In the genomic region with DNA sequence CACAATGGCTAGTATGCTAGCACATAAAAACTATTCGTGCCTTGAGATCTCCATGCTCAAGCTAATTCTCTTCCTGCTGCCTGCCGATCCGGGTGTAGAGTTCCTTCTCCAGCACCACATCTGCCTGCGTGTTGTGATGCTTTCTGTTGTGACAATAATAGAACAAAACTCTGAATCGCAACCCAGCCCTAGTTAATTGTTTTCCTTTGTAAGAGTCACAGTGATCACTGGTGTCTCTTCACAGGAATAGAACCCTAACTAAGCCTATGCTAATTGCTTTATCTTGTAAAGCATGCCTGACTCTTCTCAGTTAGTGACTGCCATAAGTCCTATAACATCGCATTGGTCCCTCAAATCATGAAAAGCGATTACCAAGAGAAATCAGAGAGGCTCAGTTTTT, we compare ENCODE assay signal across 27 mouse cellular contexts. TPM values are rescaled to one million over a fixed set of nuclear protein-coding genes. Genes with fewer than 3 reads are reported as not detected.
DNase-seq lines count a peak whose midpoint lies in the region; TF ChIP-seq lines count a peak whose summit lies in the region.
"Had no signal": no experiment of that assay in that cellular context is flagged by ENCODE, and none has a peak within 500 bp of the region (broad histone marks: within the 10 kb centered on the region; RNA-seq: fewer than 3 reads in every experiment).

No protein-coding gene starts in this region.

- TF ChIP-seq RAD21 in CH12.LX (IDR thresholded peaks at IDR 0.05; ENCODE audit: low read depth, low read length): no peak

- H3K4me1 ChIP-seq in CH12.LX (ENCODE audit: control insufficient read depth in 1 of 2, insufficient read depth in 2 of 2): peaks cover 3 to 11% of the 10 kb centered on the region in 2 experiments; a peak in 3 of 4 replicates
- H3K4me1 ChIP-seq: embryonic facial prominence, embryonic 13.5 days; embryonic facial prominence, embryonic 15.5 days; forebrain, embryonic 12.5 days had no signal

- 0 out of 2 replicates have a peak overlapping the region, but pooled peaks have one; percentile 16 for H3K4me2 ChIP-seq in CH12.LX (ENCODE audit: insufficient read depth, low read depth, poor library complexity, severe bottlenecking)
- H3K4me2 ChIP-seq: embryonic facial prominence, embryonic 13.5 days; embryonic facial prominence, embryonic 15.5 days had no signal

- peaks cover 58% of the 10 kb centered on the region for H3K27me3 ChIP-seq in CH12.LX (replicated peaks)
- H3K27me3 ChIP-seq: embryonic facial prominence, embryonic 13.5 days; embryonic facial prominence, embryonic 15.5 days; forebrain, embryonic 12.5 days had no signal

- no peaks in the 10 kb centered on the region for H3K36me3 ChIP-seq in CH12.LX (replicated peaks in 1 of 2; ENCODE audit: control insufficient read depth in 1 of 2, insufficient read depth in 1 of 2, low read length in 1 of 2)
- H3K36me3 ChIP-seq: embryonic facial prominence, embryonic 13.5 days; embryonic facial prominence, embryonic 15.5 days; forebrain, embryonic 10.5 days; forebrain, embryonic 12.5 days; G1E had no signal

- H3K79me2 ChIP-seq in CH12.LX (replicated peaks; ENCODE audit: control insufficient read depth, extremely low read depth, insufficient read depth, poor library complexity, severe bottlenecking): no peaks in the 10 kb centered on the region

- no peak for TF ChIP-seq CTCF in CH12.LX (conservative IDR thresholded peaks at IDR 0.05 in 1 of 2, IDR thresholded peaks at IDR 0.05 in 1 of 2; ENCODE audit: low read depth in 2 of 2, low read length in 2 of 2)

- no peak for TF ChIP-seq POLR2A in CH12.LX (IDR thresholded peaks at IDR 0.05; ENCODE audit: low read depth, low read length)

- H3K27ac ChIP-seq in CH12.LX (ENCODE audit: insufficient read depth, low read depth): no peak overlapping the region
- H3K27ac ChIP-seq: embryonic facial prominence, embryonic 13.5 days; embryonic facial prominence, embryonic 15.5 days; forebrain, embryonic 10.5 days; forebrain, embryonic 12.5 days had no signal

- DNase-seq in CH12.LX (ENCODE audit: extremely low read depth): no peak
- DNase-seq in R1 (ENCODE audit: low read depth, low spot score): peak; percentile 61
- peak; percentile 10 for DNase-seq in brain, adult 2 months (ENCODE audit: low read depth, low spot score)
- no peak for DNase-seq in embryo, embryonic 11 days
- DNase-seq in T-cell, adult 2 months (ENCODE audit: low spot score): no peak
- DNase-seq: adrenal gland, adult 2 months; adrenal gland, postnatal 25 days; B cell, adult 2 months; cerebellum, adult 11-12 months; cerebellum, adult 2 months; cerebellum, adult 9-10 months; cerebellum, postnatal 25 days had no signal

- no peak overlapping the region for H3K9ac ChIP-seq in CH12.LX (ENCODE audit: insufficient read depth, low read depth)
- H3K9ac ChIP-seq: embryonic facial prominence, embryonic 13.5 days; embryonic facial prominence, embryonic 15.5 days; forebrain, embryonic 12.5 days had no signal

- in situ Hi-C loops in CH12.LX (cut with MboI; ENCODE audit: low pct_ligation_motif_present, low pct_unique_long_range_greater_than_20kb, low sequenced_read_pairs): no loop called here

- 0 out of 2 replicates have a peak, but pooled peaks have one; percentile 3 for TF ChIP-seq EP300 in CH12.LX (IDR thresholded peaks at IDR 0.05; ENCODE audit: low read length)

- dilution Hi-C loops in CH12.LX (cut with MboI; ENCODE audit: extremely low pct_ligation_motif_present, extremely low pct_unique_long_range_greater_than_20kb, low sequenced_read_pairs): no loop called here

- H3K9me3 ChIP-seq in CH12.LX (replicated peaks; ENCODE audit: low read length): no peaks in the 10 kb centered on the region
- H3K9me3 ChIP-seq: embryonic facial prominence, embryonic 13.5 days; embryonic facial prominence, embryonic 15.5 days; forebrain, embryonic 10.5 days; forebrain, embryonic 12.5 days had no signal

- H3K4me3 ChIP-seq in CH12.LX (replicated peaks in 1 of 3; ENCODE audit: low read depth in 2 of 3, low read length in 2 of 3, poor library complexity in 1 of 3): peak overlapping the region; percentile 27 to 61 (median 39)
- H3K4me3 ChIP-seq: embryonic facial prominence, embryonic 13.5 days; embryonic facial prominence, embryonic 15.5 days; erythroblast, embryonic 14.5 days; forebrain, embryonic 12.5 days had no signal

TF ChIP-seq in CH12.LX, 34 proteins besides CTCF, POLR2A, EP300 and RAD21:
- TF ChIP-seq MAZ (IDR thresholded peaks at IDR 0.05; ENCODE audit: low read depth, low read length): no peak
- no peak for TF ChIP-seq MAX (IDR thresholded peaks at IDR 0.05; ENCODE audit: low read length)
- no peak for TF ChIP-seq TCF12 (IDR thresholded peaks at IDR 0.05; ENCODE audit: low read depth, low read length)
- TF ChIP-seq MEF2A (IDR thresholded peaks at IDR 0.05; ENCODE audit: borderline replicate concordance, low read depth, low read length): no peak
- TF ChIP-seq RCOR1 (conservative IDR thresholded peaks at IDR 0.05; ENCODE audit: low read depth, low read length): no peak
- TF ChIP-seq NELFE (IDR thresholded peaks at IDR 0.05; ENCODE audit: low read depth, low read length): no peak
- no peak for TF ChIP-seq CHD1 (IDR thresholded peaks at IDR 0.05; ENCODE audit: low read depth, low read length)
- TF ChIP-seq IRF4 (IDR thresholded peaks at IDR 0.05; ENCODE audit: low read depth, low read length): no peak

RNA-seq across cellular contexts. Expression of a gene that starts 5.2 kb away (rescaled TPM):
- total RNA-seq in CH12.LX (2012; rRNA removed): not detected in 2 replicates
- total RNA-seq in CH12.LX (2014; rRNA removed): not detected in 2 replicates
- polyA plus RNA-seq in CH12.LX (2012; ENCODE audit: insufficient read length, low read depth): not detected in 2 replicates
- total RNA-seq: adrenal gland, adult 2 months; adrenal gland, postnatal 10 days; adrenal gland, postnatal 25 days; adrenal gland, postnatal 4 days; G1E had no signal
- polyA plus RNA-seq: adrenal gland, adult 2 months; CD4-positive, CD25-positive, alpha-beta regulatory T cell, adult 4 months; embryonic facial prominence, embryonic 11.5 days; embryonic facial prominence, embryonic 13.5 days; embryonic facial prominence, embryonic 15.5 days; erythroblast, embryonic 14.5 days; forebrain, embryonic 10.5 days; forebrain, embryonic 12.5 days; forebrain, embryonic 14.5 days; forebrain, embryonic 16.5 days; G1E; Patski had no signal

RNA-seq across cellular contexts. Expression of a gene that starts 5.3 kb away (rescaled TPM):
- total RNA-seq in CH12.LX (2012; rRNA removed) (not detected in 2 replicates), CH12.LX (2014; rRNA removed) (not detected in 2 replicates)
- polyA plus RNA-seq in CH12.LX (2012; ENCODE audit: insufficient read length, low read depth): not detected in 2 replicates
- total RNA-seq: adrenal gland, adult 2 months; adrenal gland, postnatal 10 days; adrenal gland, postnatal 25 days; adrenal gland, postnatal 4 days had no signal
- polyA plus RNA-seq: adrenal gland, adult 2 months; CD4-positive, CD25-positive, alpha-beta regulatory T cell, adult 4 months; cerebellum, adult 2 months; cortical plate, adult 2 months; embryonic facial prominence, embryonic 11.5 days; embryonic facial prominence, embryonic 13.5 days; embryonic facial prominence, embryonic 15.5 days; erythroblast, embryonic 14.5 days; forebrain, embryonic 10.5 days; forebrain, embryonic 12.5 days; forebrain, embryonic 14.5 days; forebrain, embryonic 16.5 days; frontal cortex, adult 2 months; G1E; Patski had no signal

RNA-seq across cellular contexts. Expression of a gene that starts 8.2 kb away (rescaled TPM):
- total RNA-seq in CH12.LX (2012; rRNA removed): 0.04 TPM in 1 of 2 replicates, not detected in the other
- total RNA-seq in CH12.LX (2014; rRNA removed): not detected in 2 replicates
- not detected in 2 replicates for polyA plus RNA-seq in CH12.LX (2012; ENCODE audit: insufficient read length, low read depth)
- total RNA-seq: adrenal gland, adult 2 months; adrenal gland, postnatal 10 days; adrenal gland, postnatal 25 days; adrenal gland, postnatal 4 days had no signal
- polyA plus RNA-seq: adrenal gland, adult 2 months; cerebellum, adult 2 months; cortical plate, adult 2 months; embryonic facial prominence, embryonic 11.5 days; embryonic facial prominence, embryonic 13.5 days; erythroblast, embryonic 14.5 days; forebrain, embryonic 10.5 days; forebrain, embryonic 12.5 days; forebrain, embryonic 14.5 days; forebrain, embryonic 16.5 days; frontal cortex, adult 2 months; G1E; Patski had no signal

RNA-seq across cellular contexts. Expression of a gene that starts 30.8 kb away (rescaled TPM):
- total RNA-seq in CH12.LX (2012; rRNA removed) (not detected in 2 replicates), CH12.LX (2014; rRNA removed) (not detected in 2 replicates)
- not detected in 2 replicates for polyA plus RNA-seq in CH12.LX (2012; ENCODE audit: insufficient read length, low read depth)
- total RNA-seq: adrenal gland, adult 2 months; adrenal gland, postnatal 10 days; adrenal gland, postnatal 25 days; adrenal gland, postnatal 4 days; G1E had no signal
- polyA plus RNA-seq: adrenal gland, adult 2 months; CD4-positive, CD25-positive, alpha-beta regulatory T cell, adult 4 months; embryonic facial prominence, embryonic 11.5 days; embryonic facial prominence, embryonic 13.5 days; embryonic facial prominence, embryonic 15.5 days; erythroblast, embryonic 14.5 days; forebrain, embryonic 10.5 days; forebrain, embryonic 12.5 days; forebrain, embryonic 14.5 days; forebrain, embryonic 16.5 days; G1E; Patski had no signal

RNA-seq across cellular contexts. Expression of a gene that starts 31.0 kb away (rescaled TPM):
- total RNA-seq in CH12.LX (2012; rRNA removed) (not detected in 2 replicates), CH12.LX (2014; rRNA removed) (not detected in 2 replicates)
- polyA plus RNA-seq in CH12.LX (2012; ENCODE audit: insufficient read length, low read depth): not detected in 2 replicates
- total RNA-seq: adrenal gland, adult 2 months; adrenal gland, postnatal 10 days; adrenal gland, postnatal 25 days; adrenal gland, postnatal 4 days; G1E had no signal
- polyA plus RNA-seq: adrenal gland, adult 2 months; CD4-positive, CD25-positive, alpha-beta regulatory T cell, adult 4 months; cerebellum, adult 2 months; cortical plate, adult 2 months; embryonic facial prominence, embryonic 11.5 days; embryonic facial prominence, embryonic 13.5 days; embryonic facial prominence, embryonic 15.5 days; erythroblast, embryonic 14.5 days; forebrain, embryonic 10.5 days; forebrain, embryonic 12.5 days; forebrain, embryonic 14.5 days; forebrain, embryonic 16.5 days; frontal cortex, adult 2 months; G1E; Patski had no signal

Comparison
In these comparisons a context has a peak if more than half of its experiments do, and no peak if none do; other contexts are left out.
1. DNase-seq: peak in R1 (single experiment) and brain, adult 2 months (single experiment); none in CH12.LX (single experiment), embryo, embryonic 11 days (single experiment) and T-cell, adult 2 months (single experiment).